Mouse (Mus musculus) left cerebral cortex, adult 11 months (tissue): ENCODE measurements around the gene Slfn8.
"Not testable (repeated sequence)": the region's sequence is repeated elsewhere in the genome, so short reads cannot be mapped to it uniquely, and the experiment has no call there.

ENCODE experiments used
- DNase-seq: peaks from one replicate; pipeline ENCODE4 v3.0.0; 2022; ENCODE audit warnings: low spot score

Slfn8 gene

DNA sequence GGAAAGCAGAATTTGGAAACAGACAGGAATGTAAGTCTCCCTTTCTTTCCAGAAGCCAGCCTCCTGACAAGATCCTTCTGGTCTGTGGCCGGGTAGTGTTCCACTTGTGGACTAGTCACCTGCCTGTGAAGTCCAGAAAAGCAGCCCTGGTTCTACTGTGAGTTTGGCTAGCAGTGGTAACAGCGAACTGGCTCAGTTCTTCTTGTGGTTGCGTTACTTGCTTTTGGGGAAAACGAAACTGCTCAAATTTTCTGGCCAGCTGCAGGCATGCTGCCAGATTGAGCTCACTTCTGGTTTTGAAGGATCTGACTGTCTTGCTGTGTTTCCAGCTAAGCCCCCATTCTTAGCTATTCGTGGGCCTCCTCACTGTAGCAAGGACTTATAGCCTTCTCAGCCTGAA lies at the start of gene Slfn8:
Slfn8 (minus strand) TSS at position 190 of the 400 bp plus-strand sequence.
- DNase-seq, result no peak

- DNase-seq, result no peak
These were observed 47.5 kb upstream of the Slfn8 start for GRCm38 (mm10) chr11:83067982-83068694.

- DNase-seq, result no peak
These were observed 46.3 kb upstream of the Slfn8 start for GRCm38 (mm10) chr11:83066640-83067531.

GRCm38 (mm10) chr11:83065441-83066344 lies 45.1 kb upstream of the Slfn8 start:
- DNase-seq, result no peak

DNA sequence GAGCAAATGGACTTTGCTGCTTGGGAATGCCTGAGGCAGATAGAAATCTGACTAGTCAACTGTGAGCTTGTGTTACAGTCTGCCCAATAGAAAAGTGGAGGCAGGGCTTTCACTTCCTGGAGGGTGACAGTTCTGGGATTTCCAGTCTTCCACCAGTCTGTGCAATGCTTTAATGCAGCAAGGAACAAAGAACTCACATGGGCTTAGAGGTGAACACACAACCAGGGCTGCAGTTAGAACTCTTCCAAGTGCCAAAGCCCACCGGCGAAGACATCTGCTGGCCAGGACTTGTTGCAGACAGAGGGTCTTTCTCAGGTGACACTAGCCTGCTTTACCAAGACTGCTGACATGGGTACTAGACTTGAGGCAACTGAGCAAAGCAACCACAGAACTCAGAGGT lies 44.3 kb upstream of the Slfn8 start, which contains the start of gene Slfn2:
Slfn2 (plus strand) TSS at position 167 of the 400 bp plus-strand sequence.
- DNase-seq, result no peak

DNA sequence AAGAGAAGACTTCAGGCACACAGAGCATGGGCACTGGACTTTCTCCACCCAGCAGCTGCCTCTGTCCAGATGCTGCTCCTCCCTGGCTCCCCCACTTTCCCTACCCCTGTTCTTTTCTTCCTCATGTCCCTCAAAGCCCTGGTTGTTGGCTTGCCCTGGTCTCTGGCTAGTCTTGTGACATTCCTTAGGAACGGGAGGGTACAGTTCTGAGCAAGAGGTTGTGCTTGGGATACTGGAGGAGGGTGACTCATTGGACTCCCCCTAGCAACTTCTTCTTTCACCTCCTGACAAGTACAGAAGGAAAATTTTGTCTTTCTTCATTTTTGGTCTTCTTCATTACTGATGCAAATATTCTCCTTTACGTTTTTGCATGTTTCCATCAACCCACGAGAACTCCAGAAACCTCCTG lies 43.3 kb upstream of the Slfn8 start:
- no peak for DNase-seq

GRCm38 (mm10) chr11:83063126-83063525 lies 42.5 kb upstream of the Slfn8 start:
- no peak for DNase-seq

DNA sequence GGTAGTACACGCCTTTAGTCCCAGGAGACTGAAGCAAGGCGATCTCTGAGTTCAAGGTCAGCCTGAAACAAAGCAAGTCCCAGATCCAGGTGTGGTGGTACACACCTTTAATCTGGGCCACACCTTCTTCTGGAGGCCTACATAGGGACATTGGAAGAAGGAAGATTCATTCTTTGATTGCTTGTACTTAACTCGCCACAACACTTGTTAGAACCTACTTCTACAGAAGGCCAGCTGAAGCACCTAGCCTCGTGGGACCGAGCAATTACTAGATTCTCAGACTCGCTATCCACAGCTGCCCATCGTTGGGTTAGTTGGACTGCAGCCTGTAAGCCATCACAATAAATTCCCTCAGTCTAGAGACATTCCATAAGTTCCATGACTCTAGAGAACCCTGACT lies 41.2 kb upstream of the Slfn8 start:
- no peak for DNase-seq

GRCm38 (mm10) chr11:83060412-83061020 lies 39.9 kb upstream of the Slfn8 start:
- no peak for DNase-seq

DNA sequence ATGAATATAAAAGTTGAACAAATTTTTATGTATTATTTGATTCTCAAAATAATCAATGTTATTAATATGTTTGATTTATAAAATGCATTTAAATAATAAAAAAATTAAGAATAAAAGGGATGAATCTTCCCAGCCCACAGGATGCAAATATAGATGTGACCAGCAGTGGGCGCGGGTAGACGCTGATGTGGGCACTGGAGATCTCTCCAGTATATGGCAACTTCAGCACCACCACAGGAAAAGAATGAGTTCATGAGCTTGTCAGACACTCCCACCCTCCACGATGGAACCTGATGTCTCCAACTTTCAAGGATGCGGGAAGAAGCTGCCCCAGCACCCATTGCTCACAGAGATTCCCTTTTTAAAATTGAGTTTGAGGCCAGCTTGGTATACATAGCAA lies 37.3 kb upstream of the Slfn8 start:
- no peak for DNase-seq

DNA sequence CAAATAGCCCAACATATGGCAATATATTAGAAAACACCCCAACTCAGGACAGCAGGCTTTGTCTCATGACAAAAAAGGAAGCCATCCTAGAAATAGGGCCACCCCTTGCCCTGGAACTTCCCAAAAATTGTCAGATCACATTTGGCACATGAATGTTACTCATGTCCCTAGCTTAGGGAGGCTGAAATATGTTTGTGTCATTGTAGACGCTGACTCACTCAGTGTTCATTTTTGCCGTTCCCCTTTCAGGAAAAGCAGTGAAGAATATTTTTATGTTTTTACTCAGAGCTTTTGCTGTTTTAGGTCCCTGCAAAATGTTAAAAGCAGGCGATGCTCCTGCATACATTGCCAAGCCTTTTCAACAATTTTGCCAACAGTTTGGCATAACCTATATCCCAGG lies 25.0 kb upstream of the Slfn8 start:
- DNase-seq, result no peak

DNA sequence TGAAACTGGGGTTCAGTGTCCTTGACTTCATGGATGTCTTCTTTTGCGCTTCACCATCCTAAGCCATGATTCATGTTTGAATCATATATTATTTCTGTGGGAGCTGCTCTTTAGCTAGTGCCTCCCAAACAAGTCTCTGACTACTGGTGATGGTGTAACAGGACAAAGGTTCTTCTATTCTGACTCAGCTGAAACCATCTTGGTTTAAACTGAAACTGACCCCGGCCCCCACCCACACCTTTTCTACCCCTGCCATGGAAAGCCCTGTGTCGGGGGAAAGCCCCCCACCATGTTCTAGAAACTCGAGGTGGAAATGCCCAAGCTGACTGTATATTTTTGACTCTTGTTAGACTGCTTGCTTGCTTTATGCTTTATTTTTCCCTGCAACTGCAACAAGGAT lies 23.3 kb upstream of the Slfn8 start:
- DNase-seq, result no peak

GRCm38 (mm10) chr11:83041000-83041399 lies 20.4 kb upstream of the Slfn8 start:
- DNase-seq, result no peak

- DNase-seq, result no peak
These were observed 19.7 kb upstream of the Slfn8 start for GRCm38 (mm10) chr11:83040325-83040724.

DNA sequence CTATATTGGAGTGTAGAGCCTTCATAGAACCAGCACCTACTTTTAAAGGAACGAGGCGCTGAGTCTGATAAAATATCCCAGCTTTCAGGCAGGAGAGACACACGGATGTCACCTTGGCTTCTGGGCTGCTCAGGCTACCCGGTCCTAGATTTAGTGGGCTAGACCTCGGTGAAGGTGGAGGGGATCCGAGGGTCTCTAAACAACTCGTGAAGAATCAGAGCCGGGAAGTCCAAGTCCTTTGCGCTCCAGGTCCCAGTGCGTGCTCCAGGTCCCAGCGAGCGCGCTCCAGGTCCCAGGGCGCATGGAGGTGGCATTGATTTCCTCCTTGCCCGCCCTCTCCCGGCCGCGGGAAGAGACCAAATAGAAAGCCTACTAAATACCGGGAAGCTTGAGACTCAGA lies 19.2 kb upstream of the Slfn8 start:
- no peak for DNase-seq

GRCm38 (mm10) chr11:83039156-83039555 lies 18.5 kb upstream of the Slfn8 start:
- DNase-seq, result no peak

GRCm38 (mm10) chr11:83038686-83039085 lies 18.1 kb upstream of the Slfn8 start:
- DNase-seq, result not testable (repeated sequence)

DNA sequence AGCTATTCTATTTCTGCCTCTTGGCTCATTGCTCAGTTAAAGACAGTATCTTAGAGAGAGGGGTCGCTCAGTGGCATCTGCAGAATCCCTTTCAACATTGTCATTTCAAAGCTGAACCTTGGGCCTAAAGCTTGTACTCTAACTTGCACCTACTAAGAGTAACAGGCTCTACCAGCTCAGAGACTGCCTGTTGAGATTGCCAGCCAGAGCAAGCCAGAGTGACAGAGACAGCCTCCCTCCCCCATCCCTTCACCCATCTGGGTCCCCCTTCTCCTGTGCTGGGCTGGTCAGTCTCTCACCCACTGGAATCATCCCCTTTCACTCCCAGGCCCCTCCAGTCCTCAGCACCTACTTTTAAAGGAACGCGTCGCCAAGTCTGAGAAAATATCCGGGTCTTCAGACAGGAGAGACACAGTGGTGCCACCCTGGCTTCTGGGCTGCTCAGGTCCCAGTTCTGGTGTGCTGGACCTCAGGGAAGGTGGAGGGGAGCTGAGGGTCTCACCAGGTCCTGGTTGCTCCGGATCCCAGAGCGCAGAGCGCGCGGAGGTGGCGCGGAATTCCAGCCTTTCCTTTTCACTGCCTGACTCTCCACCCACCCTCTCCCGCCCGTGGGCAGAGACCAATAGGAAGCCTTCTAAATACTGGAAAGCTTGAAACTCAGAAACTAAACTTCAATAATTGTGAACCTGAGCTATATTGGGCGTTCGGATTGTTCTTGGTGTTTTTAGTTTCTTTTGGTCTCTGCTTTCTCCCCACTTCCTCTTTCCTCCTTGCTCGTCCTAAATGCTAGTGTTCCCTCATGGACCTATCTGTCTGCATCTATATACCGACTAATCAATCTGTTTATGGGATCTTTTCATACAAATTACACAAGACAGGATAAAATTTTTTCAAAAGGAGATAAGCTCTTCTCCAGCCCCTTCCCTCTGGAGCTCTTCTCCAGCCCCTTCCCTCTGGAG lies 770 bp downstream of the Slfn8 start:
- DNase-seq, result not testable (repeated sequence)

GRCm38 (mm10) chr11:83016093-83016492 lies 4.5 kb downstream of the Slfn8 start:
- DNase-seq, result no peak

- DNase-seq, result no peak
These were observed 7.3 kb downstream of the Slfn8 start for GRCm38 (mm10) chr11:83013356-83013755.
